Mouse (Mus musculus): ENCODE results near the gene Fbxo40.

DNA sequence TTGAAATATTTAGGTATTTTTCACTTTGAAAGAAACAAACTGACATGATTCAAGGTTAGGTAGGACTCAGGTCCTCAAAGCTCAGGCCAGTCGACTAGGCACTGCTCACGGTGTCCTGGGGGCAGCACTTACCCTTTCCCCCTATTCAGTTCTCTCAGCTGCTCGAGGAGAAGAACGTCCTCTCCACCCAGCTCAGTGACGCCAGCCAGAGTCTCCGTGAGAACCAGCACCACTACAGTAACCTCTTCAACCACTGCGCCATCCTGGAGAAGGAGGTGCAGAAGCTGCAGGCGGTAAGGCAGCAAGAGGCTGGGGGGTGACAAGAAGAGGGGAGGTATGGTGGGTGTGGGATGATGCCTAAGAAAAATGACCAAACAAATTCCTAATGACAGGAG is 62.2 kb downstream of the Fbxo40 start:
- TF ChIP-seq CTCF (IDR thresholded peaks at IDR 0.05; ENCODE audit: borderline replicate concordance, extremely low read depth, insufficient read depth, insufficient read length) (no peak), POLR2A (IDR thresholded peaks at IDR 0.05; ENCODE audit: borderline replicate concordance, extremely low read depth, insufficient read depth, insufficient read length, poor library complexity, severe bottlenecking) (no peak)
